Mouse (Mus musculus) megakaryocyte, adult 5-6 weeks (primary cell): Measurements from ENCODE around the gene Poln. TPM values are rescaled to one million over a fixed set of nuclear protein-coding genes. Genes with fewer than 3 reads are reported as not detected.
A peak's percentile ranks its signal among the peaks of the same experiment; 100 is the strongest.

Experiments used
- ATAC-seq: 2 replicates; pipeline ENCODE4 v1.8.0; 2016; ENCODE audit warnings: mild to moderate bottlenecking, inconsistent platforms; ENCODE audit not compliant: poor library complexity, severe bottlenecking
- total RNA-seq, 2 experiments: library from RNA; stranded (forward) in 1 of 2; stranded (reverse) in 1 of 2; fragments of 153-499, 151-499 nt in 1 of 2; fragments of 221-1000, 200-1000 nt in 1 of 2; gene quantifications; 2 replicates each; pipeline versions ENCODE4 v1.2.3 to v1.2.4; 2015 to 2017

The Poln gene
- total RNA-seq (2015) (1.7 and 3.9 TPM in 2 replicates), total RNA-seq (2017) (1.2 and 2.7 TPM in 2 replicates)

GRCm38 (mm10) chr5:34168950-34169891 is at the start of gene Poln, which contains the start of gene Haus3:
Gene Poln, minus strand, starts transcription at chr5:34169448.
Gene Haus3, minus strand, starts transcription at chr5:34169527.
- ATAC-seq, result peak; percentile 97

GRCm38 (mm10) chr5:34218672-34219071 is 49.4 kb upstream of the Poln start:
- no peak for ATAC-seq

- no peak for ATAC-seq
Measured at GRCm38 (mm10) chr5:34217756-34218155, 48.5 kb upstream of the Poln start.

- no peak for ATAC-seq
Measured at GRCm38 (mm10) chr5:34216025-34216424, 46.8 kb upstream of the Poln start.

GRCm38 (mm10) chr5:34213659-34214058 is 44.4 kb upstream of the Poln start:
- no peak for ATAC-seq

- peak; percentile 94 for ATAC-seq
Measured at GRCm38 (mm10) chr5:34210279-34210678, 41.0 kb upstream of the Poln start.

- no peak for ATAC-seq
Measured at GRCm38 (mm10) chr5:34207503-34207902, 38.3 kb upstream of the Poln start.

GRCm38 (mm10) chr5:34205788-34206187 is 36.5 kb upstream of the Poln start:
- ATAC-seq, result no peak

- ATAC-seq, result no peak
Measured at GRCm38 (mm10) chr5:34204911-34205310, 35.7 kb upstream of the Poln start.

- ATAC-seq, result no peak
Measured at GRCm38 (mm10) chr5:34202006-34202405, 32.8 kb upstream of the Poln start.

GRCm38 (mm10) chr5:34201396-34201795 is 32.1 kb upstream of the Poln start:
- no peak for ATAC-seq

GRCm38 (mm10) chr5:34198615-34199014 is 29.4 kb upstream of the Poln start:
- ATAC-seq, result no peak

- ATAC-seq, result no peak
Measured at GRCm38 (mm10) chr5:34197243-34197642, 28.0 kb upstream of the Poln start.

- ATAC-seq, result peak; percentile 74
Measured at GRCm38 (mm10) chr5:34196423-34196822, 27.2 kb upstream of the Poln start.

- ATAC-seq, result no peak
Measured at GRCm38 (mm10) chr5:34195786-34196185, 26.5 kb upstream of the Poln start.

- ATAC-seq, result no peak
Measured at GRCm38 (mm10) chr5:34194975-34195662, 25.9 kb upstream of the Poln start.

- no peak for ATAC-seq
Measured at GRCm38 (mm10) chr5:34194426-34194825, 25.2 kb upstream of the Poln start.

- no peak for ATAC-seq
Measured at GRCm38 (mm10) chr5:34191843-34192242, 22.6 kb upstream of the Poln start.

- no peak for ATAC-seq
Measured at GRCm38 (mm10) chr5:34191021-34191420, 21.8 kb upstream of the Poln start.

- ATAC-seq, result no peak
Measured at GRCm38 (mm10) chr5:34189521-34189920, 20.3 kb upstream of the Poln start.

GRCm38 (mm10) chr5:34188856-34189255 is 19.6 kb upstream of the Poln start:
- no peak for ATAC-seq
